Mouse (Mus musculus) midbrain, embryonic 14.5 days (tissue): Measurements from ENCODE around the gene Rapgef2. TPM values are rescaled to one million over a fixed set of nuclear protein-coding genes. Genes with fewer than 3 reads are reported as not detected.
"Not testable (repeated sequence)": the region's sequence is repeated elsewhere in the genome, so short reads cannot be mapped to it uniquely, and the experiment has no call there.

ENCODE experiments used
- ATAC-seq: fragments of 200-750 bp; cut with Nextera tagmentation; 2 replicates; pipeline ENCODE4 v1.8.0; 2017; ENCODE audit warnings: moderate number of reproducible peaks, moderate library complexity; ENCODE audit not compliant: low FRiP score, low TSS enrichment
- DNase-seq: peaks from one replicate; pipeline ENCODE4 v3.0.0-alpha.2; 2015
- H3K27ac ChIP-seq: fragments of 300-500 bp; sonication (generic); replicated peaks from 2 replicates; pipeline ENCODE4 v1.5.1; 2014; ENCODE audit warnings: mild to moderate bottlenecking, low read depth, low read length, moderate library complexity
- H3K27me3 ChIP-seq: fragments of 300-500 bp; sonication (generic); 2 replicates; pipeline ENCODE4 v1.6.1; 2014; ENCODE audit warnings: low read length, control low read depth, mixed read lengths; ENCODE audit not compliant: control insufficient read depth, insufficient read depth
- H3K36me3 ChIP-seq: fragments of 300-500 bp; sonication (generic); 2 replicates; pipeline ENCODE4 v1.6.1; 2014; ENCODE audit warnings: low read length, control low read depth; ENCODE audit not compliant: control insufficient read depth, insufficient read depth
- H3K4me1 ChIP-seq: fragments of 300-500 bp; sonication (generic); 2 replicates; pipeline ENCODE4 v1.6.1; 2014; ENCODE audit warnings: mild to moderate bottlenecking, antibody characterized with exemption, low read length, control low read depth; ENCODE audit not compliant: control insufficient read depth, insufficient read depth
- H3K4me2 ChIP-seq: fragments of 300-500 bp; sonication (generic); 2 replicates; pipeline ENCODE4 v1.6.1; 2014; ENCODE audit warnings: mild to moderate bottlenecking, low read length, moderate library complexity
- H3K4me3 ChIP-seq: fragments of 300-500 bp; sonication (generic); replicated peaks from 2 replicates; pipeline ENCODE4 v1.5.1; 2014; ENCODE audit warnings: low read depth, low read length
- H3K9ac ChIP-seq: fragments of 300-500 bp; sonication (generic); replicated peaks from 2 replicates; pipeline ENCODE4 v1.6.1; 2014; ENCODE audit warnings: mild to moderate bottlenecking, low read length, moderate library complexity
- H3K9me3 ChIP-seq: fragments of 300-500 bp; sonication (generic); 2 replicates; pipeline ENCODE4 v1.6.1; 2016; ENCODE audit warnings: low read length, control low read depth, mixed read lengths; ENCODE audit not compliant: control insufficient read depth
- WGBS: fragments of 180-500 bp; shearing (Covaris S2); extraction: QIAGEN DNeasy Blood & Tissue Kit; methylation state at CpG from one replicate; pipeline ENCODE4 v1.1.7; 2014; 5-methylcytosine and 5-hydroxymethylcytosine counted together
- polyA plus RNA-seq: library from polyadenylated mRNA; unstranded; fragments of >200 nt; fragmentation: Nextera tagmentation; extraction: Ambion mirVana; gene quantifications from 2 replicates; pipeline ENCODE4 v1.2.1, GENCODE M21; 2014

The Rapgef2 gene
- polyA plus RNA-seq, 1 experiment from 2014 or later, result 14.8 TPM

- Histone ChIP-seq H3K4me3 (no peak overlapping the region), H3K9me3 (no peaks in the 10 kb centered on the region), H3K4me1 (no peaks in the 10 kb centered on the region), H3K9ac (no peak overlapping the region), H3K27ac (no peak overlapping the region), H3K36me3 (peaks cover 61% of the 10 kb centered on the region), H3K4me2 (no peak overlapping the region), H3K27me3 (no peaks in the 10 kb centered on the region)
- ATAC-seq, result no peak
- 76% methylated on average over 11 of the region's 11 CpGs for WGBS
- DNase-seq, result no peak
These were observed 217.3 kb downstream of the Rapgef2 start for GRCm38 (mm10) chr3:79068976-79069375.

DNA sequence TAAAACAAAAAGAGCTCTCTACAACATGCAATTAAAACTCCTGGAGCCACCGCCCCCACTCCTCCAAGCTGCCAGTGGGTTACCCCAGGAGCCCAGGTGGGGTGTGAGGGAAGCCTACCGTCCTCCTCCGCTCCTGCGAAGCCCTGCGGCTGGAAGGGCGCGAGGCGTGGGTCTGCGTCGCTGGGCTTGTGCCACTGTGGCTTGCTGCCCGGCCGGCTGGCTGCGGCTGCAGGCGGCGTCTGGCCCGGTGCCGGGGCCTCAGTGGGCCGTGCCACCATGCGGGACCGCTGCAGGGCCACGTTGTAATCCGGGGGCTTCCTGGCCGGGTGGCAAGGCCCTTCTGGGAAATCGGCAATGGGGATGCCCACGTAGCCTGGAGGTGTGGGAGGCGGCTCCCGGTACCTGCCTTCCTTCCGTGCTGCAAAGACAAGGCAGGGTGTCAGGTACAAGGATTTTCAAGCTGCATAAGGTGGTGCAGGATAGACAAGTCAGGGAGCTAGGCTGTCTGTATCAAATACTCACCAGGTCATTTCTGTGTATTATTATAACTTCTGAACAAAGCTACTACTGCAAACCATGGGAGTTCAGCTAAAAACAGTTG lies 219.8 kb downstream of the Rapgef2 start:
- no peak overlapping the region for H3K9ac ChIP-seq
- H3K27me3 ChIP-seq, result no peaks in the 10 kb centered on the region
- H3K9me3 ChIP-seq, result no peaks in the 10 kb centered on the region
- DNase-seq, result no peak
- no peak overlapping the region for H3K4me2 ChIP-seq
- 90% methylated on average over 28 of the region's 28 CpGs for WGBS
- no peak overlapping the region for H3K4me3 ChIP-seq
- no peaks in the 10 kb centered on the region for H3K4me1 ChIP-seq
- ATAC-seq, result no peak
- no peak overlapping the region for H3K27ac ChIP-seq
- peaks cover 57% of the 10 kb centered on the region for H3K36me3 ChIP-seq

DNA sequence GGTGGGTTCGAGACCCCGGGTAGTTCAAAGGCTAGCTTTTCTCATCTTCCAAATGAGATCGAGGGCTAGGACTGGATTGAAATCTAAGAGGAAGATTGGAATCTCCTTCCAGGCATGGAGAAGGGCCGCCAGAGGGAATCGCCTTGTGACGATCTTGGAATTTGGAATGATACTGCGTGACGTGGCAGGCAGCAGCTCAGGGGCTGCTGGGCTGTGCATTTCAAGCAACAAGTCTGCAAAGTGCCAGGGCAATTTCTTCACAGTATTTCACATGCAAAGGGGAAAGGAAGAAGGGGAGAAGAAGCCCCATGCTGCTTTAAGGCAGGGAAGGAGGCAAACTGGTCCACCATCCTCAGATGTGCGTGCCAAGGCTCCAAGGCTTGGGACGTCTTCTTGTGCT lies 222.2 kb downstream of the Rapgef2 start:
- Histone ChIP-seq H3K9ac (no peak overlapping the region), H3K9me3 (no peaks in the 10 kb centered on the region), H3K27ac (no peak overlapping the region), H3K36me3 (peaks cover 53% of the 10 kb centered on the region), H3K27me3 (no peaks in the 10 kb centered on the region), H3K4me3 (no peak overlapping the region), H3K4me1 (no peaks in the 10 kb centered on the region), H3K4me2 (no peak overlapping the region)
- ATAC-seq, result no peak
- 92% methylated on average over 10 of the region's 10 CpGs for WGBS
- no peak for DNase-seq

DNA sequence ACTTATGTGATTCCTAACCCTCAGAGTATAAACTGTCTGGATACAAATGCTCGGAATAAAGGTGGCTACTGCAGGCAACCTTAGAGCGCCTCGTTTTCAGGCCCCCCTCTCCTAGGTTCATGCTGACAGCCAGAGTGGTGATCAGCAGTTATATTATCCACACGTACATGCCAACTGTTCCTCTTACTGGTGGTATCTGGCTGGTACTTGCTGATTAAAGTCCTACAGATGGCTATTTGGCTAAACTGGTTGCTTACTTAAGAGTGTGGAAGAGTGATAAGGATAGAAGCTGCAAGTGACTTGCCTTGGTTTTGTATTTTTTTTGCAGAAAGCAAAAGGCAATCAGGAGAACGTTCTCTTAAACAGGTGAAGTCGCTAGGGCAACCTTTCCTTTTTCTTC lies 224.9 kb downstream of the Rapgef2 start:
- H3K9me3 ChIP-seq, result no peaks in the 10 kb centered on the region
- no peak overlapping the region for H3K9ac ChIP-seq
- ATAC-seq (no peak), DNase-seq (no peak)
- no peak overlapping the region for H3K4me2 ChIP-seq
- WGBS, result 94% methylated on average over 6 of the region's 6 CpGs
- H3K36me3 ChIP-seq, result peaks cover 34% of the 10 kb centered on the region
- H3K4me3 ChIP-seq, result no peak overlapping the region
- H3K27me3 ChIP-seq, result no peaks in the 10 kb centered on the region
- no peaks in the 10 kb centered on the region for H3K4me1 ChIP-seq
- H3K27ac ChIP-seq, result no peak overlapping the region

- not testable (repeated sequence) for H3K27ac ChIP-seq, ATAC-seq, H3K4me1 ChIP-seq, H3K4me2 ChIP-seq, DNase-seq, H3K9me3 ChIP-seq, H3K4me3 ChIP-seq, H3K9ac ChIP-seq, H3K27me3 ChIP-seq
- 0 out of 2 replicates have a peak, but pooled peaks cover 13% of the 10 kb centered on the region for H3K36me3 ChIP-seq
- WGBS, result 97% methylated on average over 2 of the region's 2 CpGs
These were observed 227.8 kb downstream of the Rapgef2 start for GRCm38 (mm10) chr3:79058491-79058890.

GRCm38 (mm10) chr3:79045251-79045650 lies 241.1 kb downstream of the Rapgef2 start:
- H3K27me3 ChIP-seq, result no peaks in the 10 kb centered on the region
- 84% methylated on average over 5 of the region's 5 CpGs for WGBS
- H3K27ac ChIP-seq, result no peak overlapping the region
- H3K9ac ChIP-seq, result no peak overlapping the region
- no peaks in the 10 kb centered on the region for H3K9me3 ChIP-seq
- ATAC-seq (no peak), DNase-seq (no peak)
- H3K4me3 ChIP-seq, result no peak overlapping the region
- H3K4me2 ChIP-seq, result no peak overlapping the region
- no peaks in the 10 kb centered on the region for H3K4me1 ChIP-seq
- H3K36me3 ChIP-seq, result no peaks in the 10 kb centered on the region

DNA sequence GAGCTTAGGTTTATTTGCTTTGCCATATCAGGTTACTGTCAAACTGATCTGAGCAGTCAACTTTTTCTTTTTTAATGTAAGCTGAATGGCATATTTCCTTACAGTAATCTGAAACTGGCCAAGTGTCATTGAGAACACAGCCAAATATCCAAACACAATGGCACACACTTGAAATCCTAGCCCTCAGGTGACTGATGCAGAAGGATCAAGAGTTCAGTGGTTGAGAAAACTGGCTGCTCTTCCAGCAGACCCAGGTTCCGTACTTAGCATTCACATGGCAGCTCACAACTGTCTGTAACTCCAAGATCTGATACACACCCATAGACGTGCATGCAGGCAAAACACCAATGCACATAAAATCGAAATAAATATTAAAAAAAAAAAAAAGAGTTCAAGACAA lies 243.3 kb downstream of the Rapgef2 start:
- no peaks in the 10 kb centered on the region for H3K4me1 ChIP-seq
- H3K27ac ChIP-seq, result no peak overlapping the region
- no peaks in the 10 kb centered on the region for H3K27me3 ChIP-seq
- no peaks in the 10 kb centered on the region for H3K9me3 ChIP-seq
- no peak overlapping the region for H3K9ac ChIP-seq
- no peak overlapping the region for H3K4me2 ChIP-seq
- WGBS, result 84% methylated on average over 3 of the region's 3 CpGs
- no peak overlapping the region for H3K4me3 ChIP-seq
- no peaks in the 10 kb centered on the region for H3K36me3 ChIP-seq
- no peak for ATAC-seq
- no peak for DNase-seq

GRCm38 (mm10) chr3:79039666-79040450 lies 246.5 kb downstream of the Rapgef2 start:
- H3K36me3 ChIP-seq, result no peaks in the 10 kb centered on the region
- no peak overlapping the region for H3K4me3 ChIP-seq
- H3K27me3 ChIP-seq, result no peaks in the 10 kb centered on the region
- no peaks in the 10 kb centered on the region for H3K9me3 ChIP-seq
- no peak for DNase-seq
- H3K4me1 ChIP-seq, result no peaks in the 10 kb centered on the region
- no peak overlapping the region for H3K27ac ChIP-seq
- 44% methylated on average over 2 of the region's 2 CpGs for WGBS
- no peak for ATAC-seq
- H3K9ac ChIP-seq, result no peak overlapping the region
- H3K4me2 ChIP-seq, result no peak overlapping the region

GRCm38 (mm10) chr3:79039008-79039407 lies 247.3 kb downstream of the Rapgef2 start:
- H3K9me3 ChIP-seq, result no peaks in the 10 kb centered on the region
- H3K27me3 ChIP-seq, result no peaks in the 10 kb centered on the region
- H3K4me2 ChIP-seq, result no peak overlapping the region
- H3K4me1 ChIP-seq, result no peaks in the 10 kb centered on the region
- no peaks in the 10 kb centered on the region for H3K36me3 ChIP-seq
- H3K9ac ChIP-seq, result no peak overlapping the region
- H3K27ac ChIP-seq, result no peak overlapping the region
- H3K4me3 ChIP-seq, result no peak overlapping the region
- ATAC-seq (no peak), DNase-seq (no peak)
- WGBS, result 41% methylated on average over 2 of the region's 2 CpGs
